In genomic region chr5:120711827-120712226, GRCm38 (mm10) we compare ENCODE assay signal across 8 mouse cellular contexts. TPM values are rescaled to one million over a fixed set of nuclear protein-coding genes. Genes with fewer than 3 reads are reported as not detected.
DNase-seq lines count a peak whose midpoint lies in the region; ATAC-seq and TF ChIP-seq lines count a peak whose summit lies in the region.

Gene Dtx1 (minus strand): TSS chr5:120711927.

- H3K9me3 ChIP-seq in kidney, embryonic 16.5 days (ENCODE audit: low read length), result no peaks in the 10 kb centered on the region
- H3K9me3 ChIP-seq in embryonic facial prominence, embryonic 10.5 days, result no peaks in the 10 kb centered on the region
- no peaks in the 10 kb centered on the region for H3K9me3 ChIP-seq in hindbrain, embryonic 16.5 days (ENCODE audit: control insufficient read depth, low read length)
- no peaks in the 10 kb centered on the region for H3K9me3 ChIP-seq in liver, postnatal 0 days (ENCODE audit: low read length)

- no peak for TF ChIP-seq CTCF in liver, postnatal 0 days (IDR thresholded peaks at IDR 0.05; ENCODE audit: low read depth)

- no peak for DNase-seq in kidney, postnatal 10 days
- no peak for DNase-seq in embryonic facial prominence, embryonic 10.5 days (ENCODE audit: low spot score)
- no peak for DNase-seq in liver, postnatal 0 days
- DNase-seq in right cerebral cortex, adult 2 months (ENCODE audit: low spot score in 2 of 2), result no peak
- no peak for DNase-seq in embryo, embryonic 11 days
- no peak for DNase-seq in right cerebral cortex, postnatal 36 days (ENCODE audit: low spot score in 2 of 2)

- H3K4me1 ChIP-seq in kidney, embryonic 16.5 days (ENCODE audit: insufficient read depth, low read length), result peaks cover 18% of the 10 kb centered on the region
- H3K4me1 ChIP-seq in embryonic facial prominence, embryonic 10.5 days, result peaks cover 22% of the 10 kb centered on the region
- H3K4me1 ChIP-seq in hindbrain, embryonic 16.5 days (ENCODE audit: control insufficient read depth, insufficient read depth, low read depth, low read length), result peaks cover 36% of the 10 kb centered on the region
- no peaks in the 10 kb centered on the region for H3K4me1 ChIP-seq in liver, postnatal 0 days (ENCODE audit: insufficient read depth)

- ATAC-seq in kidney, embryonic 16.5 days (ENCODE audit: low FRiP score, low TSS enrichment), result no peak
- peak; percentile 16 for ATAC-seq in hindbrain, embryonic 16.5 days
- no peak for ATAC-seq in liver, postnatal 0 days

- H3K4me3 ChIP-seq in kidney, embryonic 16.5 days (ENCODE audit: low read length), result peak within 1 kb of the TSS; percentile 53
- H3K4me3 ChIP-seq in embryonic facial prominence, embryonic 10.5 days, result peak within 1 kb of the TSS; percentile 61
- H3K4me3 ChIP-seq in hindbrain, embryonic 16.5 days (ENCODE audit: low read length), result peak within 1 kb of the TSS; percentile 57
- H3K4me3 ChIP-seq in liver, postnatal 0 days (ENCODE audit: low read depth, low read length), result peak within 1 kb of the TSS; percentile 26

- H3K27me3 ChIP-seq in kidney, embryonic 16.5 days (ENCODE audit: insufficient read depth, low read length), result peaks cover 50% of the 10 kb centered on the region
- H3K27me3 ChIP-seq in embryonic facial prominence, embryonic 10.5 days (replicated peaks; ENCODE audit: low read depth, poor library complexity, severe bottlenecking), result peaks cover 96% of the 10 kb centered on the region
- 0 out of 2 replicates have a peak, but pooled peaks cover 2% of the 10 kb centered on the region for H3K27me3 ChIP-seq in hindbrain, embryonic 16.5 days (replicated peaks; ENCODE audit: control insufficient read depth, insufficient read depth, low read length)
- H3K27me3 ChIP-seq in liver, postnatal 0 days (ENCODE audit: insufficient read depth, low read length), result peaks cover 75% of the 10 kb centered on the region

- H3K4me2 ChIP-seq in kidney, embryonic 16.5 days (replicated peaks; ENCODE audit: low read depth, low read length), result peak within 1 kb of the TSS; percentile 73
- H3K4me2 ChIP-seq in hindbrain, embryonic 16.5 days (ENCODE audit: low read length), result peak within 1 kb of the TSS; percentile 82
- H3K4me2 ChIP-seq in liver, postnatal 0 days (ENCODE audit: low read depth, low read length), result peak within 1 kb of the TSS; percentile 33; the same call in 1 of the 2 replicates

- no peak within 1 kb of the TSS for H3K27ac ChIP-seq in kidney, embryonic 16.5 days (ENCODE audit: low read length)
- H3K27ac ChIP-seq in embryonic facial prominence, embryonic 10.5 days (replicated peaks), result peak within 1 kb of the TSS; percentile 74
- H3K27ac ChIP-seq in hindbrain, embryonic 16.5 days (ENCODE audit: low read depth, low read length), result peak within 1 kb of the TSS; percentile 76
- no peak within 1 kb of the TSS for H3K27ac ChIP-seq in liver, postnatal 0 days (ENCODE audit: low read depth)

- no peaks in the 10 kb centered on the region for H3K36me3 ChIP-seq in kidney, embryonic 16.5 days (ENCODE audit: insufficient read depth, low read length)
- no peaks in the 10 kb centered on the region for H3K36me3 ChIP-seq in embryonic facial prominence, embryonic 10.5 days (replicated peaks)
- no peaks in the 10 kb centered on the region for H3K36me3 ChIP-seq in hindbrain, embryonic 16.5 days (ENCODE audit: control insufficient read depth, insufficient read depth, low read length)
- no peaks in the 10 kb centered on the region for H3K36me3 ChIP-seq in liver, postnatal 0 days (replicated peaks; ENCODE audit: insufficient read depth, low read length)

- peak within 1 kb of the TSS; percentile 62 for H3K9ac ChIP-seq in kidney, embryonic 16.5 days (replicated peaks; ENCODE audit: low read length)
- peak within 1 kb of the TSS; percentile 92 for H3K9ac ChIP-seq in hindbrain, embryonic 16.5 days (ENCODE audit: low read depth, low read length)
- H3K9ac ChIP-seq in liver, postnatal 0 days (replicated peaks), result no peak within 1 kb of the TSS

- WGBS in kidney, embryonic 16.5 days, result 36% methylated on average over 3 of the region's 3 CpGs
- 28% methylated on average over 3 of the region's 3 CpGs for WGBS in embryonic facial prominence, embryonic 10.5 days
- WGBS in hindbrain, embryonic 16.5 days, result 46% methylated on average over 3 of the region's 3 CpGs
- 38% methylated on average over 3 of the region's 3 CpGs for WGBS in liver, postnatal 0 days (ENCODE audit: insufficient replicate concordance)

- no peak for TF ChIP-seq EP300 in liver, postnatal 0 days (IDR thresholded peaks at IDR 0.05; ENCODE audit: low read depth)

RNA-seq across cellular contexts. Expression of gene Dtx1, which starts in this region (rescaled TPM):
- polyA plus RNA-seq in kidney, embryonic 16.5 days (2015; fragmentation: Nextera tagmentation; extraction: Ambion mirVana), result 5.4 and 7.9 TPM in 2 replicates
- polyA plus RNA-seq in embryonic facial prominence, embryonic 10.5 days (2016; fragmentation: Nextera tagmentation; extraction: Ambion mirVana), result 1.8 and 2.2 TPM in 2 replicates
- polyA plus RNA-seq in hindbrain, embryonic 16.5 days (2015; fragmentation: Nextera tagmentation; extraction: Ambion mirVana), result 44.8 and 46.6 TPM in 2 replicates
- 0.23 and 0.25 TPM in 2 replicates for polyA plus RNA-seq in liver, postnatal 0 days (2015; fragmentation: Nextera tagmentation; extraction: Ambion mirVana)

Comparison
In these comparisons a context has a peak if more than half of its experiments do, and no peak if none do; other contexts are left out.
1. H3K27ac ChIP-seq: peak in embryonic facial prominence, embryonic 10.5 days (single experiment) and hindbrain, embryonic 16.5 days (single experiment); none in kidney, embryonic 16.5 days (single experiment) and liver, postnatal 0 days (single experiment).
2. Peak in every context shown above with its lines, with median percentiles within 50 percentile points of each other: H3K4me2 ChIP-seq and H3K4me3 ChIP-seq.